Mouse (Mus musculus) lung, embryonic 15.5 days (tissue): Measurements from ENCODE around the gene Rflnb. TPM values are rescaled to one million over a fixed set of nuclear protein-coding genes. Genes with fewer than 3 reads are reported as not detected.

Experiments used
- ATAC-seq: fragments of 200-750 bp; cut with Nextera tagmentation; 2 replicates; pipeline ENCODE4 v1.8.0; 2017; ENCODE audit warnings: moderate number of reproducible peaks, borderline replicate concordance; ENCODE audit not compliant: low FRiP score, low TSS enrichment; ENCODE audit errors: extremely low read depth
- H3K27ac ChIP-seq: fragments of 300-500 bp; sonication (generic); 2 replicates; pipeline ENCODE4 v1.5.1; 2015; ENCODE audit warnings: moderate library complexity, mild to moderate bottlenecking, inconsistent platforms
- H3K27me3 ChIP-seq: fragments of 300-500 bp; sonication (generic); 2 replicates; pipeline ENCODE4 v1.6.1; 2015; ENCODE audit warnings: inconsistent platforms
- H3K36me3 ChIP-seq: fragments of 300-500 bp; sonication (generic); 2 replicates; pipeline ENCODE4 v1.6.1; 2015; ENCODE audit warnings: inconsistent platforms
- H3K4me1 ChIP-seq: fragments of 300-500 bp; sonication (generic); 2 replicates; pipeline ENCODE4 v1.6.1; 2015; ENCODE audit warnings: inconsistent platforms
- H3K4me2 ChIP-seq: fragments of 300-500 bp; sonication (generic); 2 replicates; pipeline ENCODE4 v1.6.1; 2015; ENCODE audit warnings: inconsistent platforms, mild to moderate bottlenecking, moderate library complexity
- H3K4me3 ChIP-seq: fragments of 300-500 bp; sonication (generic); 2 replicates; pipeline ENCODE4 v1.5.1; 2015; ENCODE audit warnings: mild to moderate bottlenecking, inconsistent platforms
- H3K9ac ChIP-seq: fragments of 300-500 bp; sonication (generic); 2 replicates; pipeline ENCODE4 v1.6.1; 2015; ENCODE audit warnings: inconsistent platforms
- H3K9me3 ChIP-seq: fragments of 300-500 bp; sonication (generic); 2 replicates; pipeline ENCODE4 v1.6.1; 2016; ENCODE audit warnings: inconsistent platforms
- WGBS: fragments of 180-500 bp; shearing (Covaris S2); methylation state at CpG from one replicate; pipeline ENCODE4 v1.1.7; 2015; 5-methylcytosine and 5-hydroxymethylcytosine counted together
- polyA plus RNA-seq: library from polyadenylated mRNA; unstranded; fragments of >200 nt; fragmentation: Nextera tagmentation; extraction: Ambion mirVana; gene quantifications from 2 replicates; pipeline ENCODE4 v1.2.1, GENCODE M21; 2015

Gene Rflnb
- polyA plus RNA-seq, 1 experiment from 2014 or later = 49.6 TPM

GRCm38 (mm10) chr11:75980413-75980812 is 47.2 kb downstream of the Rflnb start:
- Histone ChIP-seq H3K36me3 (no peaks in the 10 kb centered on the region), H3K27me3 (no peaks in the 10 kb centered on the region), H3K27ac (no peak overlapping the region), H3K9me3 (no peaks in the 10 kb centered on the region), H3K4me2 (no peak overlapping the region), H3K4me1 (no peaks in the 10 kb centered on the region), H3K9ac (no peak overlapping the region), H3K4me3 (no peak overlapping the region)
- 39% methylated on average over 2 of the region's 2 CpGs for WGBS
- ATAC-seq = no peak

GRCm38 (mm10) chr11:75978051-75978450 is 49.5 kb downstream of the Rflnb start:
- Histone ChIP-seq H3K9me3 (no peaks in the 10 kb centered on the region), H3K9ac (no peak overlapping the region), H3K4me3 (no peak overlapping the region), H3K36me3 (no peaks in the 10 kb centered on the region), H3K27me3 (no peaks in the 10 kb centered on the region), H3K4me2 (no peak overlapping the region), H3K27ac (no peak overlapping the region), H3K4me1 (0 out of 2 replicates have a peak, but pooled peaks cover 1% of the 10 kb centered on the region)
- 67% methylated on average over 6 of the region's 6 CpGs for WGBS
- ATAC-seq = no peak

- Histone ChIP-seq H3K27me3 (no peaks in the 10 kb centered on the region), H3K27ac (no peak overlapping the region), H3K4me3 (no peak overlapping the region), H3K4me2 (no peak overlapping the region), H3K4me1 (0 out of 2 replicates have a peak, but pooled peaks cover 4% of the 10 kb centered on the region), H3K9me3 (no peaks in the 10 kb centered on the region), H3K9ac (no peak overlapping the region), H3K36me3 (no peaks in the 10 kb centered on the region)
- ATAC-seq = no peak
- 35% methylated on average over 8 of the region's 8 CpGs for WGBS
These were observed 50.8 kb downstream of the Rflnb start for GRCm38 (mm10) chr11:75976748-75977147.

GRCm38 (mm10) chr11:75973988-75974387 is 53.6 kb downstream of the Rflnb start:
- 0 out of 2 replicates have a peak, but pooled peaks cover 4% of the 10 kb centered on the region for H3K4me1 ChIP-seq
- no peak overlapping the region for H3K4me2 ChIP-seq
- no peak overlapping the region for H3K4me3 ChIP-seq
- 95% methylated on average over 1 of the region's 1 CpGs for WGBS
- H3K9me3 ChIP-seq = no peaks in the 10 kb centered on the region
- ATAC-seq = no peak
- H3K27ac ChIP-seq = 0 out of 2 replicates have a peak overlapping the region, but pooled peaks have one; percentile 46
- H3K36me3 ChIP-seq = no peaks in the 10 kb centered on the region
- H3K27me3 ChIP-seq = no peaks in the 10 kb centered on the region
- H3K9ac ChIP-seq = no peak overlapping the region

DNA sequence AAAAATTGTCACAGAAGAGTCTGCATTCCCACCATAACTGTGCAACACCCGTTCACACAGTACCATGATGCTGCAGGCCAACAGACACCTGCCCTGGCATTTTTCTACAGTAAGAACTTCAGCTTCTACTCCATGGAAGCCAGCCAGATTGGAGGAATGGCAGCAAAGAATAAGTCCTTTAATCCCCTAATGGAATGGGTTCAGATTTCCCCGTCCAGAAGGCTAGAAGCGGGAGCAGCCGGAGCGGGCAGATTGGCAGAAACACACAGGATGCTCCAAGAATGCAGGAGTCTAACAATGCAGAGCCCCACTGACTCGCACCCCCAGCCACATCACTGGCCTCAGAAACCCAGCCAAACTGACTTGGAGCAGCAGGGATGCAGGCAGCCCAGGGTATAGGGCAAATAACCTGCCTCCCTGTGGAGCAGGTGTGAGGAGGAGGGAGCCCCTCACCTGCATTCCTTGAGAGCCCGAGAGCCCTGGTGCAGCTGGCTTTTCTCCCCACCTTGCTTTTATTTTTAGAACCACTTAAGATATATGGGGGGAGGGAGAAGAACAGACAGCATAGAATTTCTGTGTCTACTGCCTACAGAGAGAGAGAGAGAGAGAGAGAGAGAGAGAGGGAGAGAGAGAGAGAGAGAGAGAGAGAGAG is 54.5 kb downstream of the Rflnb start:
- Histone ChIP-seq H3K27ac (peak overlapping the region; percentile 71; the same call in 1 of the 2 replicates), H3K4me2 (peak overlapping the region; percentile 11; the same call in 1 of the 2 replicates), H3K9ac (no peak overlapping the region), H3K36me3 (no peaks in the 10 kb centered on the region), H3K4me1 (0 out of 2 replicates have a peak, but pooled peaks cover 4% of the 10 kb centered on the region), H3K9me3 (no peaks in the 10 kb centered on the region), H3K27me3 (peaks cover 2% of the 10 kb centered on the region; the same call in 1 of the 2 replicates), H3K4me3 (no peak overlapping the region)
- 10% methylated on average over 7 of the region's 7 CpGs for WGBS
- peak; percentile 72; the same call in 1 of the 2 replicates for ATAC-seq

- no peaks in the 10 kb centered on the region for H3K9me3 ChIP-seq
- no peak overlapping the region for H3K27ac ChIP-seq
- peaks cover 10% of the 10 kb centered on the region; the same call in 1 of the 2 replicates for H3K27me3 ChIP-seq
- H3K4me1 ChIP-seq = peaks cover 6% of the 10 kb centered on the region
- no peak overlapping the region for H3K4me2 ChIP-seq
- no peak overlapping the region for H3K9ac ChIP-seq
- ATAC-seq = no peak
- H3K36me3 ChIP-seq = no peaks in the 10 kb centered on the region
- 78% methylated on average over 3 of the region's 3 CpGs for WGBS
- H3K4me3 ChIP-seq = no peak overlapping the region
These were observed 55.4 kb downstream of the Rflnb start for GRCm38 (mm10) chr11:75972188-75972587.

DNA sequence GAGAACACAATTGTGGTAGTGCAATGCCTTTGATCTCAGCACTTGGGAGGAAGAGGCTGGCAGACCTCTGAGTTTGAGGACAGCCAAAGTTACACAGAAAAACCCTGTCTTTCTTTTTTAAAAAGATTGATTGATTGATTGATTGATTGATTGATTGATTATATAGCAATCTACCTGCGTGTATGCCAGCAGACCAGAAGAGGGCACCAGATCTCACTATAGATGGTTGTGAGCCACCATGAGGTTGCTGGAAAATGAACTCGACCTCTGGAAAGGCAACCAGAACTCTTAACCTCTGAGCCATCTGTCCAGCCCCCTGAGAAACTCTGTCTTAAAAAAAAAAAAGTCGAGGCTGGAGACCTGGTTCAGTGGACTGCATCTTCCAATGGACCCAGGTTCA is 57.0 kb downstream of the Rflnb start:
- WGBS = 12% methylated on average over 3 of the region's 3 CpGs
- no peak overlapping the region for H3K4me2 ChIP-seq
- no peak overlapping the region for H3K27ac ChIP-seq
- no peaks in the 10 kb centered on the region for H3K9me3 ChIP-seq
- H3K4me3 ChIP-seq = no peak overlapping the region
- peaks cover 22% of the 10 kb centered on the region for H3K27me3 ChIP-seq
- peaks cover 17% of the 10 kb centered on the region for H3K4me1 ChIP-seq
- no peaks in the 10 kb centered on the region for H3K36me3 ChIP-seq
- no peak for ATAC-seq
- no peak overlapping the region for H3K9ac ChIP-seq

Other genes with a start within 250 kb of the Rflnb start
- gene Doc2b, start 231.7 kb downstream of the Rflnb start, polyA plus RNA-seq = 0.74 and 0.79 TPM in 2 replicates
- gene Rph3al, start 89.4 kb downstream of the Rflnb start, polyA plus RNA-seq = 6.8 and 7.9 TPM in 2 replicates
- gene 1700016K19Rik, start 27.9 kb downstream of the Rflnb start, polyA plus RNA-seq = 5.7 and 5.9 TPM in 2 replicates
- gene Vps53, start 151.9 kb upstream of the Rflnb start, polyA plus RNA-seq = 36.0 and 36.9 TPM in 2 replicates
- 32.2 and 34.4 TPM in 2 replicates for gene Fam57a, start 151.9 kb upstream of the Rflnb start, polyA plus RNA-seq
- 0.50 and 1.5 TPM in 2 replicates for gene Dbil5, start 189.8 kb upstream of the Rflnb start, polyA plus RNA-seq
- 28.3 and 37.0 TPM in 2 replicates for gene Gemin4, start 189.9 kb upstream of the Rflnb start, polyA plus RNA-seq
- gene Mrm3, start 215.9 kb upstream of the Rflnb start, polyA plus RNA-seq = 21.8 and 22.4 TPM in 2 replicates
- 128 and 138 TPM in 2 replicates for gene Glod4, start 215.9 kb upstream of the Rflnb start, polyA plus RNA-seq